Mouse (Mus musculus) myocyte (in vitro differentiated cells): Measurements from ENCODE around the gene Pld1.

Experiments
- E2F4 ChIP-seq: IDR thresholded peaks from one replicate; pipeline ENCODE4 v1.6.1; 2011; ENCODE audit warnings: mild to moderate bottlenecking, control low read depth, moderate library complexity; ENCODE audit not compliant: insufficient read depth
- MAX ChIP-seq: IDR thresholded peaks from one replicate; pipeline ENCODE4 v1.6.1; 2011; ENCODE audit warnings: low read depth, mild to moderate bottlenecking, control low read depth
- POLR2A ChIP-seq: IDR thresholded peaks from one replicate; pipeline ENCODE4 v1.6.1; 2011; ENCODE audit warnings: low read depth, mild to moderate bottlenecking, control low read depth, moderate library complexity; ENCODE audit not compliant: insufficient read length
- POLR2AphosphoS2 ChIP-seq: IDR thresholded peaks from one replicate; pipeline ENCODE4 v1.6.1; 2011; ENCODE audit warnings: low read depth, control low read depth; ENCODE audit not compliant: insufficient read length
- USF1 ChIP-seq: IDR thresholded peaks from one replicate; pipeline ENCODE4 v1.6.1; 2011; ENCODE audit warnings: low read depth, mild to moderate bottlenecking, control low read depth, moderate library complexity

DNA sequence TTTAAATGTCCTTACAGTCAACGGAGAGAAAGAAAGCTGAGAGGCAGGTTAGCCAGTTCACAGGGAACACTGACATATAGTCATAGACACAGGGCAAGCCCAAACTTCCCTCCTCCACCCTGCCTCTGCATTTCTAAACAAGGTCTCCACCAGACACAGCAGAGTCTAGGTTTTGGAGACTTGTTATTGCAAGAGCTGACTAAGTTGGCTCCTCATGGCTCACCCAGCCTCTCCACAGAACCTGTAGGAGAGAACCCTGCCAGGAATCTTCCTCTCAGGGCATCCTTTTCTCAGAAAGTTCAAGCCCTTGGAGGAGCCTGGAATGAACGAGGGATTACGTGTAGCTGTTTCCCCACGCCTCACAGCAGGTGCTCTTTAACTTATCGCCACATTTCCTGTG, 83.7 kb downstream of the Pld1 start:
- no peak for TF ChIP-seq USF1
- no peak for TF ChIP-seq POLR2A
- no peak for TF ChIP-seq E2F4
- TF ChIP-seq MAX = no peak
- no peak for TF ChIP-seq POLR2AphosphoS2
